Mouse (Mus musculus): ENCODE results near the gene E2f7.

DNA sequence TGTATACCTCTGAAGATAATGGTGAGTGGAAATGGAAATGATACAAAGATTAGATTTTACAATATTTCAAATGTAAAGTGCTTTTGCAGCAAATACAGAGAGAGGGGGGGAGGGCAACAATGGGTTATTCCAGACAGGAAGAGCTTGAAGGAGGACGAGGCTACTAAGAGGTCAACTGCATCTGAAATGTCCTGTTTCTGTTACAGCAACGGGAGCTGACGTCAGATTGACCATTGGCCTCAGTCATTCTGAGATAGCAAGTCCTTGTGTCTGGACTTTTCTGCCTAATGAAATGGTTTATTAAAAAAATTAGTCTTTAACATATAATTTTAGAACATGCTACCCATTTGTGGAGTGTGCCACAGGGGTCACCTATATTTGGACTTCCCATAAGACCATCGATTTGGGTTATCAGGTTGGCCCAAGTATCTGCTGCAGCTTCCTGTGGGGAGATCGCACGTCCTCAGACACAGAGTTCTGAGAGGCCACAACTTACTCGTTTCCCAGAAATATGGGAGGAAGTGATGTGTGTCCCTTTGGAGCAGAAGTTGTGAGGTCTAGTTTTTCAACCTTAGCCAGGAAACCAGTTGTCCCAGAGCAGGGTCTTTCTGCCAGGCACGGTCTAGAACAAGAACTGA, 48.0 kb downstream of the E2f7 start:
- TF ChIP-seq CTCF (IDR thresholded peaks at IDR 0.05; ENCODE audit: low read depth) (no peak), EP300 (IDR thresholded peaks at IDR 0.05; ENCODE audit: low read depth) (peak; percentile 89)
